Mouse (Mus musculus) E14TG2a.4 (cell line): ENCODE results near the gene B4galnt4.

Experiments used
- H3K27me3 ChIP-seq: 2 replicates; pipeline ENCODE4 v1.6.1; 2014; ENCODE audit warnings: low read length, control low read depth; ENCODE audit not compliant: insufficient read depth
- H3K36me3 ChIP-seq: 2 replicates; pipeline ENCODE4 v1.6.1; 2014; ENCODE audit warnings: low read length, control low read depth; ENCODE audit not compliant: insufficient read depth
- H3K4me1 ChIP-seq: replicated peaks from 2 replicates; pipeline ENCODE4 v1.6.1; 2014; ENCODE audit warnings: low read depth, low read length, control low read depth
- H3K4me3 ChIP-seq: replicated peaks from 2 replicates; pipeline ENCODE4 v1.5.1; 2014; ENCODE audit warnings: mild to moderate bottlenecking, low read length
- H3K9me3 ChIP-seq: 2 replicates; pipeline ENCODE4 v1.6.1; 2014; ENCODE audit warnings: low read length, control low read depth
- CTCF ChIP-seq: conservative IDR thresholded peaks from 2 replicates; pipeline ENCODE4 v1.5.1; 2014; ENCODE audit warnings: low read length
- NANOG ChIP-seq: IDR thresholded peaks from 2 replicates; pipeline ENCODE4 v1.6.1; 2014; ENCODE audit warnings: borderline replicate concordance, low read length, mixed read lengths
- POU5F1 ChIP-seq: IDR thresholded peaks from 2 replicates; pipeline ENCODE4 v1.6.1; 2014; ENCODE audit warnings: low read length, borderline replicate concordance

The B4galnt4 gene

GRCm38 (mm10) chr7:141121051-141121531 lies 60.2 kb downstream of the B4galnt4 start:
- Histone ChIP-seq H3K4me1 (peaks cover 83% of the 10 kb centered on the region), H3K27me3 (no peaks in the 10 kb centered on the region), H3K9me3 (no peaks in the 10 kb centered on the region), H3K4me3 (no peak overlapping the region), H3K36me3 (peaks cover 4% of the 10 kb centered on the region; the same call in 1 of the 2 replicates)
- TF ChIP-seq POU5F1 = no peak
- no peak for TF ChIP-seq CTCF
- TF ChIP-seq NANOG = no peak
